In the genomic region with DNA sequence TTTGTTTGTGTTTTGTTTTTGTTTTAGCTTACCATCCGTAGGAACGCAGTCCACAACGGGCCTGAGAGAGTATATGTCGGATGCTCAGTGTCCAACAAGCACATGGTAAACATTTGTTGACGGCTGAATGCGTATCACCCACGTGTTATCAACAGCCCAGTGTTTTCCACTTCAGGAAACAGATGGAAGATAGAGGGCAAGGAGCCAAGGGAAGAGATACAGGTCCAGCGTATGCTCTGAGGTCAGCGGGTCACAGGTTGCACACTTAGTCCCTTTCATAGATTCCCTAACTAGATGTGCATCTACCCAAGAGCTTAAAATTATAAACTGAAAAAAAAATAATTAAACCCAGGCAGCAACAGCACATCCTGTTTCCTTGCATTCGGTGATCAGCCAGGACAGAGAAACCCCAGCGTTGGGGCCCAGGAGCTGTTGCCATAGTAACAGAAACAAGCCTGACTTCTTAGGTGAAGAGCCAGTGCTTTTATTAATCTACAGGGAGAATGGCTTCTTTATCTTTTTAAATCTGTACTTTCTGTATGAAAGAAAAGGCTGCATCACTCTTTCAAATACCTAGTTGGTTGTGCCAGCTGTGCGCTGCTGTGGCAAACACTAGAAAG, we compare ENCODE assay signal across 11 mouse cellular contexts.
DNase-seq lines count a peak whose midpoint lies in the region; ATAC-seq lines count a peak whose summit lies in the region.
"Had no signal": no experiment of that assay in that cellular context is flagged by ENCODE, and none has a peak within 500 bp of the region (broad histone marks: within the 10 kb centered on the region; RNA-seq: fewer than 3 reads in every experiment).

No protein-coding gene starts in this region.

- no peaks in the 10 kb centered on the region for H3K9me3 ChIP-seq in lung, embryonic 16.5 days (ENCODE audit: control insufficient read depth, low read length)
- H3K9me3 ChIP-seq in hindbrain, embryonic 16.5 days (ENCODE audit: control insufficient read depth, low read length): no peaks in the 10 kb centered on the region
- H3K9me3 ChIP-seq in neural tube, embryonic 15.5 days (replicated peaks): no peaks in the 10 kb centered on the region

- DNase-seq in embryo, embryonic 10.5 days (ENCODE audit: low spot score): peak; percentile 52
- DNase-seq in embryo, embryonic 9.5 days (ENCODE audit: extremely low spot score): no peak
- DNase-seq in lung, postnatal 14 days: no peak
- DNase-seq in gastrocnemius, postnatal 10 days: no peak
- no peak for DNase-seq in right cerebral cortex, postnatal 10 days (ENCODE audit: low spot score in 2 of 2)
- DNase-seq: heart, postnatal 14 days; right cerebral cortex, postnatal 25 days had no signal

- peaks cover 27% of the 10 kb centered on the region for H3K4me1 ChIP-seq in lung, embryonic 16.5 days (replicated peaks; ENCODE audit: control insufficient read depth, insufficient read depth, low read length)
- H3K4me1 ChIP-seq in hindbrain, embryonic 16.5 days (ENCODE audit: control insufficient read depth, insufficient read depth, low read depth, low read length): peaks cover 14% of the 10 kb centered on the region
- H3K4me1 ChIP-seq in neural tube, embryonic 15.5 days: peaks cover 34% of the 10 kb centered on the region

- no peak overlapping the region for H3K4me3 ChIP-seq in lung, embryonic 16.5 days (ENCODE audit: low read length)
- H3K4me3 ChIP-seq in hindbrain, embryonic 16.5 days (ENCODE audit: low read length): no peak overlapping the region
- H3K4me3 ChIP-seq in neural tube, embryonic 15.5 days (replicated peaks): no peak overlapping the region

- WGBS in lung, embryonic 16.5 days: 36% methylated on average over 12 of the region's 12 CpGs
- 49% methylated on average over 12 of the region's 12 CpGs for WGBS in hindbrain, embryonic 16.5 days
- WGBS in neural tube, embryonic 15.5 days: 48% methylated on average over 12 of the region's 12 CpGs

- no peaks in the 10 kb centered on the region for H3K36me3 ChIP-seq in lung, embryonic 16.5 days (ENCODE audit: control insufficient read depth, insufficient read depth, low read length)
- no peaks in the 10 kb centered on the region for H3K36me3 ChIP-seq in hindbrain, embryonic 16.5 days (ENCODE audit: control insufficient read depth, insufficient read depth, low read length)
- H3K36me3 ChIP-seq in neural tube, embryonic 15.5 days: no peaks in the 10 kb centered on the region

- H3K27me3 ChIP-seq in lung, embryonic 16.5 days (ENCODE audit: control insufficient read depth, insufficient read depth, low read depth, low read length): no peaks in the 10 kb centered on the region
- H3K27me3 ChIP-seq in hindbrain, embryonic 16.5 days (replicated peaks; ENCODE audit: control insufficient read depth, insufficient read depth, low read length): no peaks in the 10 kb centered on the region
- H3K27me3 ChIP-seq in neural tube, embryonic 15.5 days (replicated peaks): no peaks in the 10 kb centered on the region

- ATAC-seq in lung, embryonic 16.5 days (ENCODE audit: low read depth): no peak
- peak; percentile 66 for ATAC-seq in hindbrain, embryonic 16.5 days
- ATAC-seq in neural tube, embryonic 15.5 days (ENCODE audit: low FRiP score): no peak; the same call in 1 of the 2 replicates

- no peak overlapping the region for H3K4me2 ChIP-seq in lung, embryonic 16.5 days (ENCODE audit: low read depth, low read length)
- H3K4me2 ChIP-seq in hindbrain, embryonic 16.5 days (ENCODE audit: low read length): no peak overlapping the region
- no peak overlapping the region for H3K4me2 ChIP-seq in neural tube, embryonic 15.5 days

- peak overlapping the region; percentile 59 for H3K27ac ChIP-seq in lung, embryonic 16.5 days (ENCODE audit: low read length)
- H3K27ac ChIP-seq in hindbrain, embryonic 16.5 days (ENCODE audit: low read depth, low read length): peak overlapping the region; percentile 13; the same call in 1 of the 2 replicates
- peak overlapping the region; percentile 38 for H3K27ac ChIP-seq in neural tube, embryonic 15.5 days (replicated peaks)
- H3K27ac ChIP-seq: liver, embryonic 14.5 days had no signal

- no peak overlapping the region for H3K9ac ChIP-seq in lung, embryonic 16.5 days (ENCODE audit: low read length)
- no peak overlapping the region for H3K9ac ChIP-seq in hindbrain, embryonic 16.5 days (ENCODE audit: low read depth, low read length)
- no peak overlapping the region for H3K9ac ChIP-seq in neural tube, embryonic 15.5 days (replicated peaks)
- H3K9ac ChIP-seq: liver, embryonic 14.5 days had no signal
